Mouse (Mus musculus) ES-Bruce4 (cell line): ENCODE data around the gene Prkx. TPM values are rescaled to one million over a fixed set of nuclear protein-coding genes. Genes with fewer than 3 reads are reported as not detected.

Source experiments
- H3K27ac ChIP-seq: 2 replicates; pipeline ENCODE4 v1.5.1; 2012; ENCODE audit warnings: low read length, inconsistent platforms; ENCODE audit not compliant: insufficient read depth
- H3K27me3 ChIP-seq: 2 replicates; pipeline ENCODE4 v1.6.1; 2012; ENCODE audit warnings: mild to moderate bottlenecking, low read length, inconsistent platforms; ENCODE audit not compliant: control insufficient read depth, poor library complexity, insufficient read depth, severe bottlenecking
- H3K36me3 ChIP-seq: 2 replicates; pipeline ENCODE4 v1.6.1; 2012; ENCODE audit warnings: inconsistent platforms, mild to moderate bottlenecking, low read length, moderate library complexity; ENCODE audit not compliant: control insufficient read depth, poor library complexity, insufficient read depth, severe bottlenecking
- H3K4me1 ChIP-seq: one replicate; pipeline ENCODE4 v1.8.1; 2011; ENCODE audit warnings: low read length; ENCODE audit not compliant: control insufficient read depth, insufficient read depth
- H3K4me3 ChIP-seq: 2 replicates; pipeline ENCODE4 v1.5.1; 2011; ENCODE audit warnings: low read depth, mild to moderate bottlenecking, low read length
- H3K9ac ChIP-seq: 2 replicates; pipeline ENCODE4 v1.6.1; 2012; ENCODE audit warnings: low read depth, mild to moderate bottlenecking, inconsistent platforms; ENCODE audit not compliant: poor library complexity, severe bottlenecking
- H3K9me3 ChIP-seq: replicated peaks from 2 replicates; pipeline ENCODE4 v1.6.1; 2012; ENCODE audit warnings: mild to moderate bottlenecking, low read length, inconsistent platforms; ENCODE audit not compliant: control insufficient read depth, poor library complexity, insufficient read depth, severe bottlenecking
- CTCF ChIP-seq: IDR thresholded peaks from one replicate; pipeline ENCODE4 v1.8.1; 2011; ENCODE audit warnings: low read depth, low read length
- EP300 ChIP-seq: IDR thresholded peaks from 2 replicates; pipeline ENCODE4 v1.6.1; 2011; ENCODE audit warnings: low read depth, low read length; ENCODE audit not compliant: insufficient read depth
- POLR2A ChIP-seq: IDR thresholded peaks from one replicate; pipeline ENCODE4 v1.8.1; 2011; ENCODE audit warnings: low read length; ENCODE audit not compliant: insufficient read depth
- polyA plus RNA-seq: library from polyadenylated mRNA; stranded (reverse); fragments of >200 nt; gene quantifications from 2 replicates; pipeline ENCODE4 v1.2.4, GENCODE M21; 2011; ENCODE audit warnings: low read depth; ENCODE audit not compliant: missing spikeins, insufficient read depth, insufficient read length

Gene Prkx
- polyA plus RNA-seq, 1 experiment = 21.5 TPM

DNA sequence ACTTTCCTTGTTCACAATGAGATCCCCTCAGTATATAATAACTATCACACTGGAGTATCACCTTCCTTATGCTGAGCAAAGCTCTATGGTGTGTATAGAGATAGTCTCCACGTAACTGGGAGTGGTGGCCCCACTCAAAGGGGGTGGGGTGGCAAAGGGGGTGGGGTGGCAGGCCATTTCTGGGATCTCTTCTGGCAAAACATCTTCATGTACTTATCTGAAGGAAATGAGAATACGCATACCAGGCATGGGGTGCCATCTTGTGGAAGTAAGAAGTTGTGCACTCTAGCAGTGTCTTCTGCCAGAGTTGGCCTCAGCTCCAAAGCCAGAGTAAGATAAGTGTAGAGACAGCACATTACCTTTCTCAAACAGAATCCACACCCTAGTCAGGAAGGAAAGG is 75.8 kb downstream of the Prkx start:
- no peak overlapping the region for H3K4me3 ChIP-seq
- H3K36me3 ChIP-seq = no peaks in the 10 kb centered on the region
- no peak overlapping the region for H3K27ac ChIP-seq
- no peaks in the 10 kb centered on the region for H3K9me3 ChIP-seq
- TF ChIP-seq EP300 (no peak), CTCF (peak; percentile 24), POLR2A (no peak)
- H3K9ac ChIP-seq = no peak overlapping the region
- H3K4me1 ChIP-seq = no peaks in the 10 kb centered on the region
- no peaks in the 10 kb centered on the region for H3K27me3 ChIP-seq

Other genes starting within 250 kb of the Prkx start
- gene Pbsn, start 57.3 kb upstream of the Prkx start, polyA plus RNA-seq = not detected in 2 replicates
- gene Gm14744, start 68.5 kb upstream of the Prkx start, polyA plus RNA-seq = not detected in 2 replicates
- gene 5430402E10Rik, start 128.8 kb upstream of the Prkx start, polyA plus RNA-seq = not detected in 2 replicates